Mouse (Mus musculus) megakaryocyte-erythroid progenitor cell, adult 5-6 weeks (primary cell): ENCODE data around the gene Ppp4r1. TPM values are rescaled to one million over a fixed set of nuclear protein-coding genes. Genes with fewer than 3 reads are reported as not detected.
A peak's percentile ranks its signal among the peaks of the same experiment; 100 is the strongest.

Experiments
- ATAC-seq: replicated peaks from 2 replicates; pipeline ENCODE4 v1.8.0; 2016; ENCODE audit warnings: mild to moderate bottlenecking, inconsistent platforms; ENCODE audit not compliant: severe bottlenecking, poor library complexity, low FRiP score, low TSS enrichment
- total RNA-seq, 2 experiments: library from RNA; stranded (forward) in 1 of 2; stranded (reverse) in 1 of 2; fragments of 200-1000, 215-1000 nt in 1 of 2; fragments of >200 nt in 1 of 2; fragmentation: Nextera tagmentation in 1 of 2; gene quantifications; 2 replicates each; pipeline ENCODE4 v1.2.3; 2014 to 2017

The Ppp4r1 gene
- total RNA-seq (2014; fragmentation: Nextera tagmentation) (43.6 and 60.8 TPM in 2 replicates), total RNA-seq (2017) (23.8 and 37.2 TPM in 2 replicates)

DNA sequence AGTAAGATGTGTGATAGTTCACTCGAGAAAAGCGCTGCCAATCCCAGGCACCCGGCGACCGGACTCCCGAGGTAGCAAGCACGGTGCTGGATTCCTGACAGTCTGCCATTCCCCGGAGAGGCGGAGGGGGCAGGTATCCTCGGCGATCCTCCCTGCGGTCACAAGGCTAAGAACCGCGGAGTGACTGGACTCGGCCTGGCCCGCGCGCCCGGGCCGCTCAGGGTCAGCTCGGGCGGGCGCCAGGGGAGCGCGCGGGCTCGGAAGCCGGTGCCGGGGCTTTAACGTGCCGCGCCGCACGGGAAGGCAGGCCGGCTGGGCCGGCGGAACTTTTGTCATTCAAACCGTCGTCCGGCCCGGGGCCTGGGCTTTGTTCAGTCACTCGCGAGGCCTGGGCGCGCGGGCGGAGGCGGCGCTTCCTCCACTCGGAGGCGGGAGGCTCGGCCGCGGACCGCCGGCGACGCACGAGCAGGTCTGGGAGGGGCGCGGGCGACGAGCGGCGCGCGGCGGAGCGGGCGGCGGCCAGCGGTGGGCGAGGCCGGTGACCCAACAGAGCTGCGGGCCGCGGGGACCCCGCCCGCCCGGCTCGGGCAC is at the start of gene Ppp4r1:
Ppp4r1 (plus strand) TSS at position 23 of the 591 bp plus-strand sequence.
- ATAC-seq, result peak; percentile 57

DNA sequence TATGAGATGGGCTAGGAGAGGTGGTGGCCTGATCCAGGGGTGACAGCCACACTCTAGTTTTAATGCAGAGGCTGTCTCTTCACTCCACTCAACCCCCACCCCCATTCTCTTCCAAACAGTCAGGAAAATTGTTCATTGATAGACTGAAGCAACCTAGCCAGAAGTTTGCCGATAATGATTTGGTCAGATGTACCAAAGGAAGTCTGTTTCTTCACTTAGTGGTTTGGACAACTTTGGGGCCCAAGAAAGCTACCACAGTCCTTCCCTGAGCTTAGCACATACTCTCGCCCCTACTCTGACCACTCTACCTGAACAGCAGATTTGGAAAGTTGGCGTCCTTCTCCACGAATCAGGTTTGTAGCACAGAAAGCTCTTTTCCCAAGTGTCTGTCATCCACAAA is 49.7 kb upstream of the Ppp4r1 start:
- no peak for ATAC-seq

DNA sequence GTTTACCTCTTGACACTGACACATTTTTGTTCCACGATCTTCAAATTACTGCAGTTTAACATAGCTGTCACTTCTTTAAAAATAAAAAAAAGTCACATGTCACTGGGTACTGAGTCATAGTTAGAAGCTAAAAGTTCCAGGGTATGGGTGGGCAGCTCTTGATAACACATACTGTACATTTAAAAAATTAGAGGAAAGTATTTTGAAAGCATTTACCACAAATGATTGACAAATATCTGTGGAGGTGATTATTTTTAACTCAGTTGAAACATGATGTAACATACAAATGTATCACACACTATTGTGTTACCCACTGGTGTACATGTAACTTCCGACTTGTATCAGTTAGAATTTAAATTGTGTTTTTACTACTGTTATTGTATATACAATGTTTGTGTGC is 47.3 kb upstream of the Ppp4r1 start:
- no peak for ATAC-seq

DNA sequence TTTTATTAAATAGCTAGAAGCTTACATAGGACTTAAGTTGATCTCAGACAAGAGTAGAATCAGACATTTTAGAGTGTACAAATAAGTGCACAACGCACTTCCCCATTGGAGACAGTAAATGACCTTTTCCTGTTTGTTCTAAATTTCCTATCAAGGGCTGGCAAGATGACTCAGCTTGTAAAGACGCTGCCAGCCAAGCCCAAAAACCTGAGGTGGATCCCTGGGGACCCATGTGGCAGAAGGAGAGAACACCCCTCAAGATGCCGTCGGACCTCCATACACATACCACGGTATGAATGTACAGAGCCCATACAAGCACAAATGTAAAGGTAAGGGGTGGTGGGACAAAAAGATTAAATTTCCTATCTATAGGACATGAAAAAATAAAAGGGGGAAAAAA is 45.2 kb upstream of the Ppp4r1 start:
- no peak for ATAC-seq

DNA sequence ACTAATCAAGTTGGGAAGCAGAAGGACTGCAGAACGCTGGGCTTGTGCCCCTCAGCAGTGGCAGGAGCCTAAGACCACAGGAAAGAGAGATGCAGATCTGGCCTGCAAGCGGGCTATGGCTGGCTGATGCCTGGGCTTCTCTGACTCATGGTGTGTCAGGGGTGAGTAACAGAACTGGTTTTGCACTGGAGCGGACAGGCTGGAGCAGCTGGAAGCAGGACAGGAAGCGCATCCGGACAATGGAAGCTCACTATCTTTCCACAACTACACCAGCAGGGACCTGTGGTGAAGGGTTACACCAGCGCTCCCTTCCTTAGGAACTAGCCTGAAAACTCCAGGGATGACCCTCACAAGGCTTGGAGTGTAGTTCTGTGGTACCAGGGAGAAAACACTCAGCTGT is 44.8 kb upstream of the Ppp4r1 start:
- ATAC-seq, result no peak

DNA sequence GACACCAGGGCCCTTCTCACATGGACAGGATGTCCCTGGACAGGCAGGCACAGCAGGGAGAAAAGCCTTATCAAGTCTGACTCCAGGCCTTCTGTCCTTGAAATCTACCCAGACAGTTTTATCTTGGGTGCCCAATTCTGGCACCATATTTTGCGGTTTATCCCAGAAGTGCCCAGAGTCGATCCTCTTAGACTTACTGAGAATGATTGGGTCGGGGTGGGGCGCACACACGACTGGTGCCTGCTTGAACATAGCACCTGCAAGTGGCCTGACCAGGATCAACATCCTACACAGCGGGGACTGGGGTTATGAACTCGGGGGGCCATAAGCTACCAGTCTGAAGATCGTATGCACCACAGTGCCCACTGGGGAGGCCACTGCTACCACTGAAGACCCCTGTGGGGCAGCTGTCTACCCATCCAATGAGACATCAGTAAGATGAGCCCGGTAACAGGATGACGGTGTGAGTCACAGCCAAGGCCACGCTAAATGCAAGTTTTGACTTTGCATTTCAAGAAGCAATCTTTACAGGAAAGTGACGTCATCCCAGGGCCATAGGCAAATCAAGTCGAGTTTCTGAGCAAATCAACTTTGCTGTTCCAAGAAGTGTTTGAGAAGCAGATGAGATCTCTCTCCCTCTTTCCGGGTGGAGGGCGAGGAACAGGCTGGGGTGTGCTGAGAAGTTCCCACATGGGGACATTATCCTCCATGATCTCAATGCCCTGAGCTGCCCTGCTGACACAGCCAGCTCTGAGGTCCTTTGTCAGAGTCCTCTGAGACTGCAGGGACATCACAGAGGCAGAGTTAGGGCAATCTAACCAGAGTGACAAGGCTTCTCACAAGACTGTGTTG is 42.3 kb upstream of the Ppp4r1 start:
- peak; percentile 50 for ATAC-seq

DNA sequence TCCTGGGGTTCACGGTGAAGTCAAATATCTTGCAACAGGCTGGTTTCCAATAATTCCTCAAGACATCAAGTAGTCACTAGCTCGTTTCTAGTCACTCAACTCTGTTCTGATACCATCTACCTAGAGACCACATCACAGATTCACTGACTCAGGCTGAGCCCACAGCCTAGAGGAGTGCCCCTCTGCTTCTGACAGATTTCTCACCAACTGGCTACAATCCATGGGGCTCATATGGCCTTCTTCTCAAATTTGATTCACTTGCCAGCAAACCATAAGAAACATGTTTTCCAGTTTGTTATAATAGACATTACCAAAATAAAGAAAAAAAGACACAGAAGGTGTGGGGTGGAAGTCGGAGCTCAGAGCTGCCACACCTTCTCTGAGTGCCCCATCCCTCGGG is 40.8 kb upstream of the Ppp4r1 start:
- ATAC-seq, result no peak

DNA sequence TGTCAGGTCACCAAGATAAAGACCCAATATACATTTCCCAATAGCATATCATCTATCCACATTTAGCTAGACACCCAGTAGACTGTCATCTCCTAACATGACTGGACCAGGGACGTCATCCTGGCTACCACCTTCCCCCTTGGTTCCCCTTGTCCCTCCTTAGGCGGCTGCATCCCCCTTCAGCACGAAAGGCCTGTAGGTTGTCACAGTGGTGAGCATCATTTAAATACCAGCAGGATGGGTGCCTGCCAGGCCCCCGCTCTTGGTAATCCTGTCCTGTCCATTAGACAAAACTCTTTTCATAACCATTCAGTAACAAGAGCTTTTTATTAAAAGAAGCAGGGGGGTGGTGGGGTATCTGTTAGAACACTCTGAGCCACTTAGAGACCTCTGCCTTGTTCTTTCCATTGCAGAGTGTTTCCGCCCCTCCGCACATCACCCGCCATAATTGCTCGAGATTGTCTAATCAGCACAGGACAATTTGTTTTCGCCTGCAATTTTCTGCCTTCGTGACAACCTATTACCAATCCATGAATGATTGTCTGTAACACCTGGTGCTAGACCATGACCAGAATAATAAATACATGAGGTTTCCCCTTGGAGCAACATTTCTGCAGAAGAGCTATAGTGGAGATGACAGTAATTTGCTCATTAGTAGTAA is 40.0 kb upstream of the Ppp4r1 start:
- ATAC-seq, result no peak

DNA sequence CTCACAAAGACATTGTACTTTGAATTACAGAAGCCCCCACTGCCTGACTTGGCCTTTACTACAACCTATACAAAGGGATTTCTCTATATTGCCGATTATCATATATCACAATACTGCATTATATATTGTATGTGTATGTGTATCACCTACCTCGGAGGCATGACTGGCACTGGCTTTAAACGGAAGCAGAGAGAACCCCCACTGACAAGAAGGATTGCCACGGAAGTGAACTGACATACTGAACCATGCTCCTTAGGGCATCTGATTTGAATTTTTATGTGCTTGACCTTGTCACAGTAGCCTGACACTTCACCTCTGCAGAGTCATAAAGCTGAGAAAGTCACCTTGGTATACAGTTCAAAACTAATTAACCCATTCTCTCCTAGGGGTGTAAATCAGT is 39.4 kb upstream of the Ppp4r1 start:
- no peak for ATAC-seq

DNA sequence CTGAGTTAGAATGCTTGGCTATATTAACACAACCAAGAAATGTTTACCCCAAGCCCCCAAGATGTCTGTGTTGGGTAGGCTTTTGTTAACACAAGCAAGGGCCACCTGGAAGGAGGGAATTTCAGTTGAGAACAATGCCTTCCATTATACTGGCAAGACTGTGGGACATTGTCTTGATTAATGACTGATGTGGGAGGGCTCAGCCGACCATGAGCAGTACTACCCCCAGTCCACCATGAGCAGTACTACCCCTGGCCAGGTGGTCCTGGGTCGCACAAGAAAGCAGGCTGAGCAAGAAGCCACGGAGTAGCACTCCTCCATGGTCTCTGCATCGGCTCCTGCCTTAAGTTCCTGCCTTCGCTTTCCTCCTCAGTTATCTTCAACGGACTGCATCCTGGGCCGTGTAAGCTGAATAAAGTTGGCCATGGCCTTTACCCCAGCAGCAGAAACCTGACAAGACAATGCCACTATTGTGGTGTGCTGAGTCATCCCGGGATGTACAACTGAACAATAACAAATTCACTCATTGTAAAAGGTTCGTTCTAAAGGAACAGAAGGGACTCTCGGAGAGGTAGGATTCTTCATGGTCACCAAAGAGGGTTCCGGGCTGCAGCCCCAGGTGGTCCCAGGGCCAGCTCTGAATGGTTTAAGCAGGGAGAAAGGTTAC is 38.6 kb upstream of the Ppp4r1 start:
- no peak for ATAC-seq

DNA sequence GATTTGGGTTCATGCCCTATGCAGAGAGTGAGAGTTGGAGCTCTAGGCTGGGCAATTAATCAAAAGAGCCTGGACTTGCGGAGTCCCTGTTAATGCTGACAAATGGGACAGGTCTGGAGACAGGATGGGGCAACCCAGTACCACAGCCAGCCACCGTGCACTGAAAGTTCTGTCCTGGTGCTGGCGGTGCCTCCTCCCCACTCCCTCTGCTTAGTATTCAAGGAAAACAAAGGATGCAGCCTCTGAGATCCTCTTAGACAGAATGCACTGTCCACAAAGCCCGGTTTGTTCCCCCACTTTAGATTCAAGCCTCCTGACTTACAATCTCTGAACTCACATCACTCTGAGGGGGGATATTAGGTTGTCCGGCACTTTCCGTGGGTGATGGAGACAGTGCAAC is 36.1 kb upstream of the Ppp4r1 start:
- ATAC-seq, result no peak

DNA sequence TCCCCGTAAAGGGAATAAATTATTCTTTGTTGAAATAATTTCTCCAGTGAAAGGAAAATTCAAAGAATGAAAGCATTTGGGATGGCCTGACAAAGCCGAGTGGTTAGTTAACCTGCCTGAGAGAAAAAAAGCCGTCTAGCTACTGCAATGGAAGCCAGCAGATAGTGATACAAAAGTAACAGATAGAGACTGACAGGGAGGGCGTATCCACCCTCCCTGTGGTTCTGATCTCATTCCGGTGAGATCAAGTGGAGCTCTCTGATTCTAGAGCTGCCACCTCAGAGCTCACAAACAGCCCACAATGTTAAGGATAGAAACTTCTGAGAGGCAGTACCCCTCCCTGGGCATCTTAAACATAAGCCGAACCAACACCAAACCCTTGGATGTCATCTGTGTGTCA is 33.4 kb upstream of the Ppp4r1 start:
- 0 out of 2 replicates have a peak, but pooled peaks have one; percentile 66 for ATAC-seq

DNA sequence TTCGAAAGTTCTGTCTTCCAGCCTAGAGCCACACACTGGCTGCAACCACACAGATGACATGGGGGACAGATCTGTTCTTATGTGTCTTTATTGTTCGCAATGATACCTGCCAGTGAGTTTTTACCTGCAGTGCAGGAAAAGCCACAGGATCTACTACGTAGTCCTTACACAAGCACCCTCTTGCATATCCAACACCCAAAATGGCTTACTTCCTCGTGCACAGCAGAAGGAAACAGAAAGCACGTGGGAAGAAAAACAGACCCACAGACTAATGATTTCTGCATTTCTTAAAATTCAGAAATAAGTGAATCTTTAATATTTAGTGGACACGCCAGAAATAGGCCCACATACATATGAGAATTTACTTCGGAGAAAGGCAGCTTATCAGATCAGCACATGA is 32.6 kb upstream of the Ppp4r1 start:
- no peak for ATAC-seq

DNA sequence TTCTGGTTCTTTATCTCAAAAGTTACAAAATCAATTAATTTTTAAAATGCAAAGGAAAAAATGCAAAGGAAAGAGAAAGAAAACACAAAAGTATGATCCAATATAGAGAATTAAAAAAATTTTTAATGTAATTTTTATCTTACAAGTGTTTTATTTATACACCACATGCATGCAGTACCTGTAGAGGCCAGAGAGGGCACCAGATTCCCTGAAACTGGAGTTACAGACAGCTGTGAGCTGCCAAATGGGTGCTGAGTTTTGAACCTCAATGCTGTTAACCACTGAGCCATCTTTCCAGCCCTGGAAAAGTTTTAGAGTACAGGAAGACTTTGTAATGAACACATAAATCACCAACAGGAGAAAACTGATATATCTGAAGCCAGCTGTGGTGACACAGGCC is 32.1 kb upstream of the Ppp4r1 start:
- ATAC-seq, result no peak

DNA sequence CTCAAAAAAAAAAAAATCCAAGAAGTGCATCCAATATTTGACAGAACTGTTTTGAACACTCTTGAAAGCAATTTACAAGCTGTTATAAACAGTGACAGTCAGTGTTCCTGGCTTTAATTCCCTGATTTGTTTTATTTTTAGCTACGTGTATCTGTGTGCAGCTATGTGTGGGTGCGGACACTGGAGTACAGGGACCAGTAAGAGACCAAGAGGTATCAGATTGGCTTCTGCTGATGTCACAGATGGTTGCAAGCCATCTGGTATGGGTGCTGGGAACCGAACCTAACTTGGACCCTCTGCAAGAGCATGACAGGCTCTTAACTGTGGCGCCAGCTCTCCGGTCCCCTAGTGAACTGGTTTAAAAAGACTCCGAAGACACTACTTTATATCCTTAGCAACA is 29.2 kb upstream of the Ppp4r1 start:
- no peak for ATAC-seq

DNA sequence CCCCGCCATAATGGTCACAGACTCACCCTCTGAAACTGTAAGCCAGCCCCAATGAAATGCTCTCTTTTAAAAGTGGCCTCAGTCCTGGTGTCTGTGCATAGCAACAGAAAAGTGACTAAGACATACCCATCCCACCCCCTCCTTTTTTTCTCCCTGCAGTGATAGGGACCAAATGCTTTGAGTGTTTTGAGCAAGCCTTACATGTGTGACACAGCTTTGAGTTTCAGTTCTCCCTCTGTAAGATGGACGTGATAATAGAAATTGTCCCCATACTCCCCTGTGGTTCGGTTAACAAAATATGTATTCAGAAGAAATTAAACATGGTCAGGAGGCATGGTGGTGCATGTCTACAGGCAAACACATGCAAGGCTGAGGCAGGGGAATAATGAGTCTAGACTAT is 26.5 kb upstream of the Ppp4r1 start:
- ATAC-seq, result no peak

DNA sequence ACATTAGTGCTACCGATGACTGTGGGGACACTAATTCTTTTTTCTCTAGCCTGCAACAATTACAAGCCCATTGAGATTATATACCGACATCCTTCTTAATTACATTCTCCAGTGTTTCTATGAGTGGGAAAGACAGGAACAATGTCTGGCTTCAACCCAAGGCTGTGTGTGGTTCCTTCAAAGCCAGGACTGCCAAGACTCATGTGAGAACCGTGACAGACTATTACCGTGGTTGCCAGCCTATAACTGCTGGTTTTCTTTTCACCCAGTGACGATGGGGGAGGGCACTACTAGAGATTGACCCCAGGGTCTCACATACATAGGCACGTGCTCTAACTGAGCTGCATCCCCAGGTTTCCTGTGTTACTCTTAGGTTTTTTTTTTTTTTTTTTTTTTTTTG is 25.2 kb upstream of the Ppp4r1 start:
- no peak for ATAC-seq

DNA sequence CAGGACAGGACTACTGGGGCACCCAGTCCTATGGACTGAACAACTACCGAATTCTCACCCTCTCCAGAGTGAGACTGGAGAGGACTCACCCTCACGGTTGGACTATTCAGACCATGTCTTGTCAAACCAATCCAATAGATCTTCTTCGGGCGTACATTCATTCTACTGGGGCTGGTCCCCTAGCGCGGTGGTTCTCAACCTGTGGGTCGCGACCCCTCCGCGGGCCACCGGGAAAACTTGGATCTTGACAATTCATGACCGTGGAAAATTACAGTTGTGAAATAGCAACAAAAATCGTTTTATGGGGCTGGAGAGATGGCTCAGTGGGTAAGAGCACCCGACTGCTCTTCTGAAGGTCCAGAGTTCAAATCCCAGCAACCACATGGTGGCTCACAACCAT is 19.2 kb upstream of the Ppp4r1 start:
- ATAC-seq, result no peak

DNA sequence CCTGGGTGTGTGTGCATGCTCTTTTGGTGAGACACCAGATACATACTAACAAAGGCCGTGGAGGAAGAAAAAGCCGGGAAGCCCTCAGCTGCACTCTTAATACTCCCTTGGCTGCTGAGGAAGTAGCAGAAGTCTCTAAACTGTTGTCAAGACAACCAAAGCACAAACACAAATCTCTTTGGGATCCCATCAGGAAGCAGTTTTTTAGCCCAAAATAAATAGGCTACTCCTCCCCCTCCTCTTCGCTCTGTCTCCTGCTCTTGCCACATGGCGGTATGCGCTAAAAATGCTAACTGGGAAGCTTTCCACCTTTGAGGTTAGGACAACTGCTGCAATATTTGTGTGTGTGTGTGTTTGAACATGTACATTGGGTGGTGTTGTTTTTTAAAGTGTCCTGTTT is 13.9 kb upstream of the Ppp4r1 start:
- no peak for ATAC-seq
